Mouse (Mus musculus): ENCODE results near the gene Mcm9.
"Not testable (repeated sequence)": the region's sequence is repeated elsewhere in the genome, so short reads cannot be mapped to it uniquely, and the experiment has no call there.

The Mcm9 gene

GRCm38 (mm10) chr10:53630339-53630738, at the start of gene Mcm9:
TSS of gene Mcm9 (minus strand) at chr10:53630439.
- in situ Hi-C loops (cut with MboI, MseI), result loop anchor here in 1 of 2 experiments (25.0 kb wide), 1 partner anchor 382 kb away; no protein-coding TSS in a partner anchor

DNA sequence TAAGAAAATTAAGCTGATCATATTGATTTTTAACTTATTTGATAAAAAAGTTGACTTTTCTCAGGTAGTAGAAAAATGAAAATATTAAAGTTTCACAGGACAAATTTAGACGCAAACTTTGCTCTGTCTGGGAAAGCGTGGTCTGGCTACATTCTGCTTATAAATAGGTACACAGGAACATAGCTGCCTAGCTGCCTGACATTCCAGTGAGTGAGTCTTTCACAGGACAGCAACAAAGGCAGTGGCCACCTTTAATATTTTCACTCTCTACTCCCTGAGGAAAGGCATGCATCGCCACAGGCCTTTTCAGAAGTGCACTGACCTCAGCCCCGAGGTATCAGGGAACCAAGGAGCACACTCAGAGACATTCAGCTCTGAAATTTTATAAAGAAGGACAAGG, 31.5 kb upstream of the Mcm9 start:
- in situ Hi-C loops (cut with MboI, MseI), result no loop called here

DNA sequence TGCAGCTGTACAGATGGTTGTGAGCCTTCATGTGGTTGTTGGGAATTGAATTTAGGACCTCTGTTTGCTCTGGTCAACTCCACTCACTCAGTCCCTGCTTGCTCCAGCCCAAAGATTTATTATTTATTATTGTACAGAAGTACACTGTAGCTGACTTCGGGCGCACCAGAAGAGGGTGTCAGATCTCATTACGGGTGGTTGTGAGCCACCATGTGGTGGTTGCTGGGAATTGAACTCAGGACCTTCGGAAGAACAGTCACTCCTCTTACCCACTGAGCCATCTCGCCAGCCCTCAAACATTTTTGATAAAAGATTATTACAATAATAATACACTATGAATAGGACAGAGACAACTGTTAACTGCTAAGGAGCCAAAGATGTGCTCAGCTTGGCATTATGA, 24.0 kb upstream of the Mcm9 start:
- in situ Hi-C loops (cut with MboI, MseI), result not testable (repeated sequence)

GRCm38 (mm10) chr10:53650683-53651082, 20.4 kb upstream of the Mcm9 start:
- in situ Hi-C loops (cut with MboI, MseI), result no loop called here

- in situ Hi-C loops (cut with MboI, MseI), result loop anchor here in 1 of 2 experiments (5.0 to 25.0 kb wide), 2 partner anchors 151 to 371 kb away; no protein-coding TSS in a partner anchor
Observed at GRCm38 (mm10) chr10:53641507-53641906, 11.3 kb upstream of the Mcm9 start.

GRCm38 (mm10) chr10:53635246-53635971, 5.2 kb upstream of the Mcm9 start:
- in situ Hi-C loops (cut with MboI, MseI), result loop anchor here in 1 of 2 experiments (25.0 kb wide), 1 partner anchor 377 kb away; no protein-coding TSS in a partner anchor

- in situ Hi-C loops (cut with MboI, MseI), result loop anchor here in 1 of 2 experiments (25.0 kb wide), 1 partner anchor 378 kb away; no protein-coding TSS in a partner anchor
Observed at GRCm38 (mm10) chr10:53634160-53634559, 3.9 kb upstream of the Mcm9 start.

DNA sequence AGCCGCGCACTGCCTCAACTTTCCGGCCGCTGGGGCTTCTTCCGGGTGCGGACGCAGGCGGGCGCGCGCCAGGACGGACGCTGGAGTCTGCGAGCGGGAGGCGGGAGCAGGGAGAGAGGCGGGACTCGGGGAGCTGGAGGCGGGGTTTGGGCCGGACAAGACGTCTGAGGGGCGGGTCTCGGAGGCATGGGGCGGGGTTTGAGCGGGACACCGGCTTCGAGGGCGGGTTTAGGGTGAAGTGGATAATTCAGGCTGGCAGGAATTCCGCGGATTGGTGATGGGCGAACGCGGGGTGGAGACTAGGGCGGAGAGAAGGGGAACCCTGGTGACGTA, 355 bp downstream of the Mcm9 start:
- in situ Hi-C loops (cut with MboI, MseI), result loop anchor here (5.0 to 25.0 kb wide), 2 partner anchors 382 to 437 kb away; no protein-coding TSS in a partner anchor

GRCm38 (mm10) chr10:53629247-53629917, 857 bp downstream of the Mcm9 start:
- in situ Hi-C loops (cut with MboI, MseI), result loop anchor here (5.0 to 25.0 kb wide), 2 partner anchors 383 to 438 kb away; no protein-coding TSS in a partner anchor

DNA sequence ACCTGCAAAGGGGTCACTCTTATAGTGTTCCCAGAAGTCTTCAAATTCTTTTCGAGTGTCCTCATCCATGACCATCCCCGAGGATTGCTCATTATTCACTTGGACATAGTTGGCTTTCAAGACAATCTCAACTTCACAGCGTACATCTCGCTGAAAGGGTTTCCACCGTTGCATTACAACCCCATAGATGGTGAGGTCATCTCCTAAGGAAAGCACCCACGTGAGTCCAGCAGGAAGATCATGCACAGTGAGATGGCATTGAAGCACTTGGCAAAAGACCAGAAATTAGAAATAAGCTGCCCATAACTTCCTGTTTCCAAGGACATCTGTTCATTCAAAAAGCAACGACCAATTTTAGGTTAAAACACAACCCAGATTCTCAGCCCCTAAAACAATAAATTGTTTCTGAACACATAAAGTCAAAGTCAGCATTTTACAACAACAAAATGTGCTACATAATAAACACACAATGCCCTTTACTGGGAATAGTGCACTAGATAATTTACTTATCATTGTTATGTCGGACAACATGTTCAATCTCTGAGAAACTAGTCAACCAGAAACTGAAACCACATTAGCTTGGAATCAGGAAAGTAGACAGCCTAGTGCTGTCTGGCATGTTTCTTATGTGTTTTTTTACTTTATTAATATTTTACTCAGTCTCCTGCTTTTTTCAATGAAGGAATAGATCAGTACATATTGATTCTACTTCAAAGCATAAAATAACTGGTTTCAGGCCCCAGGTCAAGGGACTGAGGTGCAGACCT, 14.2 kb downstream of the Mcm9 start:
- in situ Hi-C loops (cut with MboI, MseI), result no loop called here

GRCm38 (mm10) chr10:53613955-53614354, 16.3 kb downstream of the Mcm9 start:
- in situ Hi-C loops (cut with MboI, MseI), result no loop called here

- in situ Hi-C loops (cut with MboI, MseI), result no loop called here
Observed at GRCm38 (mm10) chr10:53612172-53612571, 18.1 kb downstream of the Mcm9 start.

- in situ Hi-C loops (cut with MboI, MseI), result loop anchor here in 1 of 2 experiments (10.0 kb wide), 1 partner anchor 1193 kb away; the partner anchor contains the start of gene Nus1
Observed at GRCm38 (mm10) chr10:53608274-53608673, 22.0 kb downstream of the Mcm9 start.

- in situ Hi-C loops (cut with MboI, MseI), result loop anchor here in 1 of 2 experiments (10.0 kb wide), 1 partner anchor 1191 kb away; the partner anchor contains the start of gene Nus1
Observed at GRCm38 (mm10) chr10:53605328-53605727, 24.9 kb downstream of the Mcm9 start.

- in situ Hi-C loops (cut with MboI, MseI), result loop anchor here in 1 of 2 experiments (10.0 kb wide), 1 partner anchor 1364 kb away; the partner anchor contains the start of gene Dcbld1
Observed at GRCm38 (mm10) chr10:53598821-53599220, 31.4 kb downstream of the Mcm9 start.

DNA sequence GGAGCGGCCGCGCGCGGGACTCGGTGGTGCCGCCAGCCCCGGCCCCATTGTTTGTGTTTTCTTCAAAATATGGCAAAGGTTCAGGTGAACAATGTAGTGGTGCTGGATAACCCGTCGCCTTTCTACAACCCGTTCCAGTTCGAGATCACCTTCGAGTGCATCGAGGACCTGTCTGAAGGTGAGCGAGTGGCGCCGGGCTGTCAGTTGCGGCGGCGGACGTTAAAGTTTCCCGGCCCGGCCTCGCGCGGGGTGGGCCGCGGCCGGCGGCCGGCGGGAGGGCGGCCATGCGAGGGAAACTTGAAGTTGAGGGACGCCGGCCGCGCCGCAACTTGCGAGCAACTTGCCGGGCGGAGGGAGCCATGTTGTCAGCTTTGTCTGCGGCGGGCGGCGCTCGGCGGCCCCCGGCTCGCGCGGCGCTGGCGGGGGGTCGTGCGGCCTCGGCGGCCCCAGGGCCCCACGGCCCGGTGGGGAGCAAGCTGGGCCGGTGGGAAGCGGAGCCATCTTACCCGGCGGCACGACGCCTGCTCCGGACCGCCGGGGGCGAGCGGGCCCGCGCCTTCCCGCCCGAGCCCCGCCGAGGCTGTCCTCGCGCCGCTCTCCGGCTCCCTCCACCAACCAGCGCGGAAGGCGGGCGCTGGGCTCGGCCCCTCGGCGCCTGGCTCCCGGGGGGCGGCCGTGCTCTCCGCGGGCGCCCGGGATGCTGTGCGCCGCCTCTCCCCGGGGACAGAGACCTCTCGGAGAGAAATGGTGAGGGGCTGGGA, 32.9 kb downstream of the Mcm9 start:
- in situ Hi-C loops (cut with MboI, MseI), result loop anchor here in 1 of 2 experiments (10.0 kb wide), 1 partner anchor 1362 kb away; the partner anchor contains the start of gene Dcbld1

DNA sequence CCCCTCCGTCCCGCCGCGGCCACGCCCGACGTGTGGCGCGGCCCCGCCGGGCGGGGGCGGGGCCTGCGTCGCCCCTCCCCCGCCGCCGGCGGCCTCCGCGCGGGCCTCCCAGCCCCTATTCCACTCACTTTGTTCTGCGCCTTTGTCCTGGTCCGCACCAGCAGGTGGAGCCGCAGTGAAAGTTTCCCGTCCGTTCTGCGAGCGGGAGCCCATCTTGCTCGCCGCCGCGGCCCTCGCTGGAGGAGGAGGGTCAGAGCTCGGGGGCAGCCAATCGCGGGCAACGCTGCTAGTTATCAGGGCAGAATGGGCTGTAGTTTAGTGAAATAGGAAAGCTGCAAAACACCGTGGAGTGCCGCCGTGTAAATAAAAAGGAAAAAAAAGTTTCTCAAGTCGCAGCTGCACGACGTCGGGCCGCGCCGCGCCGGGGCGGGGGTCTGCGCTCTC, 33.5 kb downstream of the Mcm9 start, which contains the start of gene Asf1a:
Asf1a (plus strand) TSS at position 81 of the 444 bp plus-strand sequence.
- in situ Hi-C loops (cut with MboI, MseI), result loop anchor here in 1 of 2 experiments (10.0 kb wide), 1 partner anchor 1362 kb away; the partner anchor contains the start of gene Dcbld1

- in situ Hi-C loops (cut with MboI, MseI), result loop anchor here in 1 of 2 experiments (10.0 kb wide), 1 partner anchor 1361 kb away; the partner anchor contains the start of gene Dcbld1
Observed at GRCm38 (mm10) chr10:53595744-53596676, 34.2 kb downstream of the Mcm9 start.

GRCm38 (mm10) chr10:53585777-53586176, 44.5 kb downstream of the Mcm9 start:
- in situ Hi-C loops (cut with MboI, MseI), result no loop called here

Data from T-helper 17 cell (primary cell).